Mouse (Mus musculus) ES-E14 (cell line): ENCODE measurements around the gene Ppp1r9b.

ENCODE experiments used
- HCFC1 ChIP-seq: IDR thresholded peaks from 2 replicates; pipeline ENCODE4 v1.6.1; 2012; ENCODE audit warnings: low read length, inconsistent platforms, borderline replicate concordance; ENCODE audit not compliant: insufficient read depth
- ZC3H11A ChIP-seq: IDR thresholded peaks from 2 replicates; pipeline ENCODE4 v1.6.1; 2012; ENCODE audit warnings: low read depth, mild to moderate bottlenecking, inconsistent platforms, low read length, borderline replicate concordance

- TF ChIP-seq ZC3H11A, result no peak
- TF ChIP-seq HCFC1, result no peak
Observed at GRCm38 (mm10) chr11:95010141-95010739, 19.4 kb downstream of the Ppp1r9b start.
